Comparison of ENCODE assay signal across 27 mouse cellular contexts in genomic region chr14:59319036-59319435, GRCm38 (mm10). TPM values are rescaled to one million over a fixed set of nuclear protein-coding genes. Genes with fewer than 3 reads are reported as not detected.
"Had no signal": no experiment of that assay in that cellular context is flagged by ENCODE, and none has a peak within 500 bp of the region (broad histone marks: within the 10 kb centered on the region; RNA-seq: fewer than 3 reads in every experiment).

No protein-coding gene starts in this region.

RNA-seq across cellular contexts. Expression of gene Phf11a, which starts 21.7 kb away (rescaled TPM):
- polyA plus RNA-seq: limb, embryonic 10.5 days; limb, embryonic 11.5 days; limb, embryonic 12.5 days; limb, embryonic 13.5 days; limb, embryonic 15.5 days; liver, embryonic 11.5 days; liver, embryonic 12.5 days; lung, embryonic 14.5 days; lung, embryonic 15.5 days; lung, embryonic 16.5 days; midbrain, embryonic 10.5 days; midbrain, embryonic 11.5 days; midbrain, embryonic 12.5 days; midbrain, embryonic 13.5 days; midbrain, embryonic 16.5 days; midbrain, postnatal 0 days; myocyte had no signal

RNA-seq across cellular contexts. Expression of gene Phf11b, which starts 22.1 kb away (rescaled TPM):
- polyA plus RNA-seq: limb, embryonic 11.5 days; limb, embryonic 12.5 days; midbrain, embryonic 10.5 days; midbrain, embryonic 15.5 days; midbrain, embryonic 16.5 days had no signal

RNA-seq across cellular contexts. Expression of gene Gm6904, which starts 59.0 kb away (rescaled TPM):
- polyA plus RNA-seq: limb, embryonic 10.5 days; limb, embryonic 11.5 days; limb, embryonic 12.5 days; limb, embryonic 13.5 days; limb, embryonic 14.5 days; limb, embryonic 15.5 days; liver, adult 2 months; liver, embryonic 11.5 days; liver, embryonic 12.5 days; liver, embryonic 13.5 days; liver, embryonic 14.5 days; liver, embryonic 15.5 days; liver, postnatal 0 days; lung, adult 2 months; lung, embryonic 14.5 days; lung, embryonic 16.5 days; lung, postnatal 0 days; midbrain, embryonic 10.5 days; midbrain, embryonic 11.5 days; midbrain, embryonic 12.5 days; midbrain, embryonic 13.5 days; midbrain, embryonic 14.5 days; midbrain, embryonic 15.5 days; midbrain, embryonic 16.5 days; midbrain, postnatal 0 days; myocyte had no signal
